In genomic region chr6:85961101-85962091, GRCm38 (mm10) we compare ENCODE assay signal across 7 mouse cellular contexts. TPM values are rescaled to one million over a fixed set of nuclear protein-coding genes. Genes with fewer than 3 reads are reported as not detected.
DNase-seq lines count a peak whose midpoint lies in the region; ATAC-seq lines count a peak whose summit lies in the region.

TSS of gene Dusp11 (minus strand) at chr6:85961667.

- WGBS in intestine, embryonic 16.5 days: under 1% methylated on average over 68 of the region's 70 CpGs
- under 1% methylated on average over 63 of the region's 70 CpGs for WGBS in midbrain, embryonic 11.5 days

- intact Hi-C loops in left cerebral cortex, postnatal 36 days (cut with DNase I): loop anchor here (5.0 kb wide), 1 partner anchor 41 kb away; no protein-coding TSS in a partner anchor

- ATAC-seq in intestine, embryonic 16.5 days: peak; percentile 98
- ATAC-seq in midbrain, embryonic 11.5 days (ENCODE audit: low FRiP score): peak; percentile 97

- peak within 1 kb of the TSS; percentile 77 for H3K4me2 ChIP-seq in intestine, embryonic 16.5 days (ENCODE audit: low read depth, low read length)
- peak within 1 kb of the TSS; percentile 71 for H3K4me2 ChIP-seq in midbrain, embryonic 11.5 days

- DNase-seq in adrenal gland, adult 2 months: peak; percentile 95
- peak; percentile 86 for DNase-seq in embryo, embryonic 11.5 days (ENCODE audit: low read depth, low spot score)
- peak; percentile 93 to 95 for DNase-seq in gastrocnemius, postnatal 4 days (ENCODE audit: low spot score in 2 of 2)
- peak; percentile 93 to 94 for DNase-seq in left cerebral cortex, postnatal 36 days (ENCODE audit: low spot score in 2 of 2)
- DNase-seq in midbrain, embryonic 11.5 days (ENCODE audit: low spot score, missing footprints): peak; percentile 100
- DNase-seq in skeletal muscle tissue, adult 2 months (ENCODE audit: low read depth, low spot score): peak; percentile 90

- H3K27ac ChIP-seq in intestine, embryonic 16.5 days (ENCODE audit: low read length): peak within 1 kb of the TSS; percentile 98
- H3K27ac ChIP-seq in midbrain, embryonic 11.5 days (ENCODE audit: low read depth, low read length): peak within 1 kb of the TSS; percentile 92

- peak within 1 kb of the TSS; percentile 84 for H3K4me3 ChIP-seq in intestine, embryonic 16.5 days (ENCODE audit: low read length)
- peak within 1 kb of the TSS; percentile 68 for H3K4me3 ChIP-seq in midbrain, embryonic 11.5 days (ENCODE audit: low read depth, low read length)

- H3K36me3 ChIP-seq in intestine, embryonic 16.5 days (ENCODE audit: control insufficient read depth, insufficient read depth, low read length): no peaks in the 10 kb centered on the region
- H3K36me3 ChIP-seq in midbrain, embryonic 11.5 days (ENCODE audit: control insufficient read depth, insufficient read depth, low read length): peaks cover 4% of the 10 kb centered on the region; the same call in 1 of the 2 replicates

- H3K9me3 ChIP-seq in intestine, embryonic 16.5 days (ENCODE audit: control insufficient read depth, low read length): no peaks in the 10 kb centered on the region
- no peaks in the 10 kb centered on the region for H3K9me3 ChIP-seq in midbrain, embryonic 11.5 days (ENCODE audit: control insufficient read depth, low read length)

- peak within 1 kb of the TSS; percentile 98 for H3K9ac ChIP-seq in intestine, embryonic 16.5 days (ENCODE audit: low read depth, low read length)
- H3K9ac ChIP-seq in midbrain, embryonic 11.5 days (ENCODE audit: low read length): peak within 1 kb of the TSS; percentile 93

- H3K4me1 ChIP-seq in intestine, embryonic 16.5 days (ENCODE audit: control insufficient read depth, insufficient read depth, low read length): peaks cover 10% of the 10 kb centered on the region
- H3K4me1 ChIP-seq in midbrain, embryonic 11.5 days (ENCODE audit: control insufficient read depth, insufficient read depth, low read length): peaks cover 5% of the 10 kb centered on the region; the same call in 1 of the 2 replicates

- no peaks in the 10 kb centered on the region for H3K27me3 ChIP-seq in intestine, embryonic 16.5 days (replicated peaks; ENCODE audit: control insufficient read depth, insufficient read depth, low read length)
- H3K27me3 ChIP-seq in midbrain, embryonic 11.5 days (ENCODE audit: control insufficient read depth, insufficient read depth, low read length): no peaks in the 10 kb centered on the region

RNA-seq across cellular contexts. Expression of gene Dusp11, which starts in this region (rescaled TPM):
- 100 to 1,000 TPM in 1 of 2 experiments, 10 to 100 TPM in 1; 82.3 to 174 TPM for total RNA-seq in adrenal gland, adult 2 months (2021)
- 73.5 and 104 TPM in 2 replicates for polyA plus RNA-seq in adrenal gland, adult 2 months (2012; rRNA removed)
- total RNA-seq in gastrocnemius, postnatal 4 days (2021): 10 to 100 TPM; 61.6 to 72.7 TPM
- 34.2 and 41.1 TPM in 2 replicates for polyA plus RNA-seq in intestine, embryonic 16.5 days (2015; fragmentation: Nextera tagmentation; extraction: Ambion mirVana)
- total RNA-seq in left cerebral cortex, postnatal 36 days (2021): 10 to 100 TPM; 47.4 to 96.1 TPM
- 40.3 and 42.6 TPM in 2 replicates for polyA plus RNA-seq in midbrain, embryonic 11.5 days (2014; fragmentation: Nextera tagmentation; extraction: Ambion mirVana)

Comparison
In these comparisons a context has a peak if more than half of its experiments do, and no peak if none do; other contexts are left out.
1. Peak in every context shown above with its lines: DNase-seq, ATAC-seq, H3K4me3 ChIP-seq and H3K27ac ChIP-seq.